Mouse (Mus musculus) liver, adult 2 months (tissue): ENCODE measurements at regions not wholly inside any gene's neighbourhood (a gene's known extent, or its start where the extent isn't known, plus 50 kb on each side); places are given as distances from the start of the nearest gene placed in this dataset.

Source experiments
- CTCF ChIP-seq: fragments of 200-500 bp; IDR thresholded peaks from 2 replicates; pipeline ENCODE4 v1.5.1; 2011; ENCODE audit warnings: low read depth, low read length, control low read depth
- POLR2A ChIP-seq: fragments of 200-500 bp; IDR thresholded peaks from 2 replicates; pipeline ENCODE4 v1.6.1; 2011; ENCODE audit warnings: low read length, control low read depth; ENCODE audit not compliant: insufficient read depth; ENCODE audit errors: extremely low read depth

GRCm38 (mm10) chr4:53261556-53262140, 102.0 kb upstream of the Abca1 start:
- no peak for TF ChIP-seq CTCF
- no peak for TF ChIP-seq POLR2A
